In the genomic region with DNA sequence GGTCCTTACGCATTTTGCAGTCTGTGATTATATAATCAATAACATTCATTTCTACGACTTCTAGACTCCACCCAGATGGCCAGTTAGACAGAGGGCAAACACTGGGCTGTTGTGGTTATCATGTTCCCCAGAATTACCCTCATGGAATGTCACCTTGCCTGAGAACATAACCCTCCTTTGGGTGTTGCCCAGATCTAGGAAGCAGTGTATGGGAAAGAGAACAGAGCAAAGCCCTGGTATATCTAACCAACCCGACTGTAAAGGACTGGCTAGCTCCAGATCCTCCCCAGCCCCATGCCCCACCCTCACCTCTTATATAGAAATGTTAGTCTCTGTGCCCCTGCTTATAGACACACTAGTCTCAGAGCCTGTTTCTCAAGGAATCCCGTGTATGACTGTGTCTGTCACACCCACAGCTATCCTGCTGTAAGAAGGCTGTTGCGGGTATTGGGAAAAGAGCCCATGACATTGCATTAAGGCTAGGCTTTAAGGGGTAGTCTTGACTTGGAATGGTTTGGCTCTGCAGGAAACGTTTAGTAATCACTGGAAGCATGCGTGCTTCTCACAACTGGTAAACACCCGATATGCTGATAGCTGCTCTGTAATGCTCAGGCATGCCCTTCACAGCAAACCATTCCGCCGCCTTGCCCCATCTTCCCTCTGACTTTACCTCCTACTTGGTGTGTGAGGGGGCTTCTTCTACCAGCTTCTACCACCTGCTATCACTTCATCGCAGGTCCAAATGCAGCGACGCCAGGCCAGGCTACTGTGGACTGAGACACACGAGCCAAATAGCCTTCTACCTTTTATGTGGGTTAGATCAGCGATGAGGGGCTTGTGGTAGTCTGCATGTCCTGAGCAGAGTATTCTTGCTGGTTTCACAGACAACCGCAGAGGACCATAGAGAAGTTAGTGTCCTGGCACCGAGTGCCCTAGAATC, we compare ENCODE assay signal across 11 mouse cellular contexts. TPM values are rescaled to one million over a fixed set of nuclear protein-coding genes. Genes with fewer than 3 reads are reported as not detected.
DNase-seq lines count a peak whose midpoint lies in the region; ATAC-seq lines count a peak whose summit lies in the region.
"Had no signal": no experiment of that assay in that cellular context is flagged by ENCODE, and none has a peak within 500 bp of the region (broad histone marks: within the 10 kb centered on the region; RNA-seq: fewer than 3 reads in every experiment).

No protein-coding gene starts in this region.

- no peak overlapping the region for H3K9ac ChIP-seq in heart, embryonic 15.5 days
- no peak overlapping the region for H3K9ac ChIP-seq in intestine, embryonic 14.5 days (ENCODE audit: low read length)
- H3K9ac ChIP-seq in liver, embryonic 16.5 days (ENCODE audit: low read depth, low read length) = no peak overlapping the region
- H3K9ac ChIP-seq in forebrain, embryonic 11.5 days (ENCODE audit: low read length) = no peak overlapping the region
- H3K9ac ChIP-seq: midbrain, embryonic 15.5 days had no signal

- H3K4me2 ChIP-seq in heart, embryonic 15.5 days = no peak overlapping the region
- H3K4me2 ChIP-seq in intestine, embryonic 14.5 days (ENCODE audit: low read length) = no peak overlapping the region
- H3K4me2 ChIP-seq in liver, embryonic 16.5 days (ENCODE audit: low read depth, low read length) = no peak overlapping the region
- no peak overlapping the region for H3K4me2 ChIP-seq in forebrain, embryonic 11.5 days (ENCODE audit: low read depth, low read length, severe bottlenecking)
- H3K4me2 ChIP-seq: midbrain, embryonic 15.5 days had no signal

- 73% methylated on average over 17 of the region's 17 CpGs for WGBS in heart, embryonic 15.5 days
- 73% methylated on average over 17 of the region's 17 CpGs for WGBS in intestine, embryonic 14.5 days
- WGBS in liver, embryonic 16.5 days (ENCODE audit: insufficient replicate concordance) = 56% methylated on average over 17 of the region's 17 CpGs
- WGBS in forebrain, embryonic 11.5 days = 89% methylated on average over 17 of the region's 17 CpGs

- DNase-seq in heart, adult 8-10 months (ENCODE audit: low spot score) = no peak
- peak; percentile 30 for DNase-seq in 3134 (ENCODE audit: extremely low read depth, insufficient read length, low spot score)
- no peak for DNase-seq in intestine, embryonic 14.5 days (ENCODE audit: low spot score)
- DNase-seq in forebrain, embryonic 11.5 days (ENCODE audit: low spot score) = no peak
- DNase-seq in embryo, embryonic 9.5 days (ENCODE audit: extremely low spot score) = no peak
- no peak for DNase-seq in left cerebral cortex, adult 8-10 months (ENCODE audit: low spot score in 2 of 2)

- no peak overlapping the region for H3K4me3 ChIP-seq in heart, embryonic 15.5 days
- no peak overlapping the region for H3K4me3 ChIP-seq in intestine, embryonic 14.5 days (ENCODE audit: low read depth, low read length)
- H3K4me3 ChIP-seq in liver, embryonic 16.5 days (ENCODE audit: low read depth, low read length) = no peak overlapping the region
- no peak overlapping the region for H3K4me3 ChIP-seq in forebrain, embryonic 11.5 days (ENCODE audit: low read depth, low read length)
- H3K4me3 ChIP-seq: left cerebral cortex, adult 2 months; midbrain, embryonic 15.5 days had no signal

- no peaks in the 10 kb centered on the region for H3K9me3 ChIP-seq in heart, embryonic 15.5 days (replicated peaks)
- no peaks in the 10 kb centered on the region for H3K9me3 ChIP-seq in intestine, embryonic 14.5 days (ENCODE audit: control insufficient read depth, low read length)
- no peaks in the 10 kb centered on the region for H3K9me3 ChIP-seq in liver, embryonic 16.5 days (replicated peaks; ENCODE audit: control insufficient read depth, low read length)
- no peaks in the 10 kb centered on the region for H3K9me3 ChIP-seq in forebrain, embryonic 11.5 days (ENCODE audit: control insufficient read depth, low read length)
- H3K9me3 ChIP-seq: midbrain, embryonic 15.5 days had no signal

- H3K4me1 ChIP-seq in heart, embryonic 15.5 days (replicated peaks) = peaks cover 42% of the 10 kb centered on the region
- peaks cover 39% of the 10 kb centered on the region for H3K4me1 ChIP-seq in intestine, embryonic 14.5 days (replicated peaks; ENCODE audit: control insufficient read depth, insufficient read depth, low read length)
- H3K4me1 ChIP-seq in liver, embryonic 16.5 days (ENCODE audit: control insufficient read depth, low read depth, low read length) = no peaks in the 10 kb centered on the region; the same call in none of the 2 replicates
- H3K4me1 ChIP-seq in forebrain, embryonic 11.5 days (replicated peaks; ENCODE audit: control insufficient read depth, insufficient read depth, low read length) = no peaks in the 10 kb centered on the region

- H3K36me3 ChIP-seq in heart, embryonic 15.5 days = no peaks in the 10 kb centered on the region
- no peaks in the 10 kb centered on the region for H3K36me3 ChIP-seq in intestine, embryonic 14.5 days (ENCODE audit: control insufficient read depth, insufficient read depth, low read length)
- no peaks in the 10 kb centered on the region for H3K36me3 ChIP-seq in liver, embryonic 16.5 days (ENCODE audit: control insufficient read depth, insufficient read depth)
- no peaks in the 10 kb centered on the region for H3K36me3 ChIP-seq in forebrain, embryonic 11.5 days (ENCODE audit: control insufficient read depth, insufficient read depth, low read length)
- H3K36me3 ChIP-seq: midbrain, embryonic 15.5 days had no signal

- peak overlapping the region; percentile 0; the same call in 1 of the 2 replicates for H3K27ac ChIP-seq in heart, embryonic 15.5 days
- peak overlapping the region; percentile 52; the same call in 1 of the 2 replicates for H3K27ac ChIP-seq in intestine, embryonic 14.5 days (ENCODE audit: low read depth)
- H3K27ac ChIP-seq in liver, embryonic 16.5 days (ENCODE audit: low read length) = no peak overlapping the region
- no peak overlapping the region for H3K27ac ChIP-seq in forebrain, embryonic 11.5 days (ENCODE audit: low read depth, low read length)
- H3K27ac ChIP-seq: left cerebral cortex, adult 2 months; midbrain, embryonic 15.5 days had no signal

- H3K27me3 ChIP-seq in heart, embryonic 15.5 days = no peaks in the 10 kb centered on the region
- no peaks in the 10 kb centered on the region for H3K27me3 ChIP-seq in intestine, embryonic 14.5 days (replicated peaks; ENCODE audit: control insufficient read depth, insufficient read depth, low read length)
- H3K27me3 ChIP-seq in liver, embryonic 16.5 days (ENCODE audit: control insufficient read depth, insufficient read depth, low read depth, low read length) = no peaks in the 10 kb centered on the region
- H3K27me3 ChIP-seq in forebrain, embryonic 11.5 days (ENCODE audit: control insufficient read depth, insufficient read depth, low read length) = no peaks in the 10 kb centered on the region

- ATAC-seq in heart, embryonic 15.5 days (replicated peaks; ENCODE audit: insufficient number of reproducible peaks, insufficient read depth, low FRiP score, low read depth) = no peak
- ATAC-seq in intestine, embryonic 14.5 days (replicated peaks; ENCODE audit: low FRiP score, low TSS enrichment, low read depth) = no peak
- ATAC-seq in liver, embryonic 16.5 days (ENCODE audit: low read depth) = peak; percentile 10; the same call in 1 of the 2 replicates
- ATAC-seq in forebrain, embryonic 11.5 days (replicated peaks; ENCODE audit: low FRiP score) = no peak
- ATAC-seq: forebrain, embryonic 16.5 days; midbrain, embryonic 15.5 days had no signal

RNA-seq across cellular contexts. Expression of a gene that starts 9.3 kb away (rescaled TPM):
- polyA plus RNA-seq in heart, embryonic 15.5 days (2015; fragmentation: Nextera tagmentation; extraction: Ambion mirVana) = 28.7 and 29.5 TPM in 2 replicates
- total RNA-seq in heart, adult 8-10 months (2022) = 10 to 100 TPM; 10.5 to 18.1 (median 12.4) TPM
- polyA plus RNA-seq in intestine, embryonic 14.5 days (2014; fragmentation: Nextera tagmentation; extraction: Ambion mirVana) = 42.4 and 46.0 TPM in 2 replicates
- polyA plus RNA-seq in liver, embryonic 16.5 days (2015; fragmentation: Nextera tagmentation; extraction: Ambion mirVana) = 3.1 and 4.7 TPM in 2 replicates
- polyA plus RNA-seq in forebrain, embryonic 11.5 days (2014; fragmentation: Nextera tagmentation; extraction: Ambion mirVana) = 12.5 and 13.1 TPM in 2 replicates
- total RNA-seq in left cerebral cortex, adult 8-10 months (2022) = 10 to 100 TPM; 24.1 to 31.4 (median 25.1) TPM

RNA-seq across cellular contexts. Expression of a gene that starts 42.3 kb away (rescaled TPM):
- 110 TPM in 2 replicates for polyA plus RNA-seq in heart, embryonic 15.5 days (2015; fragmentation: Nextera tagmentation; extraction: Ambion mirVana)
- 10 to 100 TPM; 59.4 to 73.3 (median 66.5) TPM for total RNA-seq in heart, adult 8-10 months (2022)
- 248 and 249 TPM in 2 replicates for polyA plus RNA-seq in intestine, embryonic 14.5 days (2014; fragmentation: Nextera tagmentation; extraction: Ambion mirVana)
- 67.0 and 76.2 TPM in 2 replicates for polyA plus RNA-seq in liver, embryonic 16.5 days (2015; fragmentation: Nextera tagmentation; extraction: Ambion mirVana)
- polyA plus RNA-seq in forebrain, embryonic 11.5 days (2014; fragmentation: Nextera tagmentation; extraction: Ambion mirVana) = 399 and 441 TPM in 2 replicates
- total RNA-seq in left cerebral cortex, adult 8-10 months (2022) = 100 to 1,000 TPM; 212 to 237 (median 222) TPM

Comparison
In these comparisons a context has a peak if more than half of its experiments do, and no peak if none do; other contexts are left out.
1. H3K27ac ChIP-seq: peak in heart, embryonic 15.5 days (single experiment) and intestine, embryonic 14.5 days (single experiment); none in liver, embryonic 16.5 days (single experiment) and forebrain, embryonic 11.5 days (single experiment).